Mouse (Mus musculus): Measurements from ENCODE around the gene Ophn1. TPM values are rescaled to one million over a fixed set of nuclear protein-coding genes. Genes with fewer than 3 reads are reported as not detected.
A peak's percentile ranks its signal among the peaks of the same experiment; 100 is the strongest.

Gene Ophn1
- polyA plus RNA-seq, 1 experiment = 36.8 TPM

DNA sequence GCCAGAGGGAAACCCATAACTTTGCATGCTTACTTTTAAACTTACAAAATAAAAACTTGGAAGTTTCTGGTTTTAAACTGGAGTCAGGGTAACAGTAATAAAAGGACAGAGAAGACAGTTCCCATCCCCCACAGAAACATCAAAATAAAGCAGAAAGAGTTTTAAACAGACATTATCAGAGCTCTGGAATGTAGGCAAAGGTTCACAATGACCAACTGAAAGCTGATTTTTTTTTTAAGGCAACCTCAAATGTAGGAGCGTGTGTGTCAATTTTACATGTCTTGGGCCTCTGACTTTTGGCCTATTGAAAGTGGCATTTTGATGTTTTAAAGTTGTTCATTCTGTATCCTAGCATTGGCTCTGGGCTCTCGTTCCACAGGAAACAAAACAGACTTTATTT is 49.2 kb downstream of the Ophn1 start:
- no peak for DNase-seq (ENCODE audit: extremely low spot score in 1 of 2, low spot score in 1 of 2)

DNA sequence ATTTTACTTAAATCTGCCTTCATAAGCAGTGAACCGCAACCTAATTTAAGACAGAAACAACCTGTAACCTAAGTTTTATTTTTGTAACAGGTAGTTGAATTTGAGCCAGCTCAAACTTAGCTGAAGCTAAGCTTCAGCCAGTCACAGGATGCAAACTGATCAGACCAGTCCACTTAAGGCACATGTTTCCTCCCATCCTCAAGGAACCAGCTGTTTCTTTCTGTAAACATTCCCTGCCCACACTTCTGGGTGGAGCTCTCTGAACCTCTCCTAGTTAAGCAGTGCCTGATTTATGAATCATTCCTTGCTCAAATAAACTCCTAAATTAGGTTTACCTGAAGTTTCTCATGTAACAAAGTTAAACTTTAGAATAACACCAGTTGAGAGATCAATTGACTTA is 54.8 kb downstream of the Ophn1 start:
- DNase-seq (ENCODE audit: extremely low spot score in 1 of 2, low spot score in 1 of 2) = no peak

- DNase-seq (ENCODE audit: extremely low spot score in 1 of 2, low spot score in 1 of 2) = no peak
Observed at GRCm38 (mm10) chrX:98803813-98804212, 87.0 kb downstream of the Ophn1 start.

GRCm38 (mm10) chrX:98774247-98774950 is 116.4 kb downstream of the Ophn1 start:
- no peak for DNase-seq (ENCODE audit: extremely low spot score in 1 of 2, low spot score in 1 of 2)

DNA sequence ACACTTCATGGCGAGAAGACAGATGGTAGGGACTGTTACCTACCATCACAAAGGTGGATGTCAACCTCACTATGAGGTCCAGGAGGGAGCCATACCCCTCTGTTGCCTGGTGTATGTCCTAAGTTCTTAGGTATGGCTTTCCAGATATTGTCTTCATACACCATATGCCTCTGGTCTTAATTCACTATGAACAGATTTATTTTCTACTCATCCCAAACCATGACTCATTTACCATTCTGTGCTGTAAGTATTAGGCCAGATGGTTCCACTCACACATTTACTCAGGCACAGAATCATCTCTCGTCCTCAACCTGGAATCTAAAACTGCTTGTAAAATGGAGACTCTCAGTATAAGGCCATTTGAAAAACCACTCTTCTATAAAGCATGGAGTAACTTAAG is 135.7 kb downstream of the Ophn1 start:
- DNase-seq (ENCODE audit: extremely low spot score in 1 of 2, low spot score in 1 of 2) = peak; percentile 2 to 47

DNA sequence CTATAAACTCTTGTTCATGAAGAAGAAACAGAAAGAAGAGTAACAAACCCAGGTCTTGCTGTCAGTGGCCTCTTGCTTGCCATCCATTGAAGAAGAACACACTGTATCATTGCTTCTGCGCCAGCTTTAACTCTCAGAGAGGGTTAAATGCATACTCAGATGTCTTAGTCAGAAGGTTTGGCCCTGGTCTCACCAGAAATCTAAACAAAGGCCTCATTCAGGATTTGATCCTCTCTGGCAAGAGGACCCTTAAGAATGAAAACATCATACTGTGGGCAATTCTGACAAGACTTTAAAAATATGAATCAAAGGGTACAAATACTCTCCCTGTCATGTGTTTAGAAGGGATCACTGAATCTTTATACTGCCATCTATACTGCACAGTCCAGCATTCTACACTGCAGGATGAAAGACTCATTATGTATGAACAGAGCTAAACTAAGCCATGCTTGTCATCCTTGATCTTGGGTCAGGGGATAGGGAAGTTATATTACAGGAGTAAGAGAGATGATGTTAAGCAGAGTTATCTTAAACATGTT is 139.5 kb downstream of the Ophn1 start:
- no peak for DNase-seq (ENCODE audit: extremely low spot score in 1 of 2, low spot score in 1 of 2)

GRCm38 (mm10) chrX:98736758-98737157 is 154.1 kb downstream of the Ophn1 start:
- no peak for DNase-seq (ENCODE audit: extremely low spot score in 1 of 2, low spot score in 1 of 2)

- DNase-seq (ENCODE audit: extremely low spot score in 1 of 2, low spot score in 1 of 2) = no peak
Observed at GRCm38 (mm10) chrX:98722991-98723390, 167.8 kb downstream of the Ophn1 start.

DNA sequence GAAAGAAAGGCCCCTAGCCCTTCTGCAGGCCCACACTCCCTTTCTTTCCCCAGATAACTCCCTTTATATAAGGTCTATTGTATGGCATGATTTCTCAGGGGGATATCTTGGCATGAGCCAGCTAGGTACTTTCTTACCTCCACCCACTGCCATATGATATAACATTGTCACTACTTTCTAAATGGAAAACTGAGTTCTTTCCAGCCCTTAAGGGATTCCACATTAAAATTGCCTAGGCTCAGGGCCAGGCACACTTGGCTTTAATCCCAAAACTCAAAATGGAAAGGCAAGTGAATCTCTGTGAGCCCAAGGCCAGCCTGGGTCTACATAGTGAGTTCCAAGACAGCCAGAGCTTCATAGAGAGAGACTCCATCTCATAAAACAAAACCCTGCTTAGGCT is 183.1 kb downstream of the Ophn1 start:
- DNase-seq (ENCODE audit: extremely low spot score in 1 of 2, low spot score in 1 of 2) = peak in 1 of 2 experiments; percentile 50

GRCm38 (mm10) chrX:98701635-98702034 is 189.2 kb downstream of the Ophn1 start:
- DNase-seq (ENCODE audit: extremely low spot score in 1 of 2, low spot score in 1 of 2) = peak; percentile 11 to 72

GRCm38 (mm10) chrX:98682603-98683002 is 208.2 kb downstream of the Ophn1 start:
- peak in 1 of 2 experiments; percentile 7 for DNase-seq (ENCODE audit: extremely low spot score in 1 of 2, low spot score in 1 of 2)

- no peak for DNase-seq (ENCODE audit: extremely low spot score in 1 of 2, low spot score in 1 of 2)
Observed at GRCm38 (mm10) chrX:98681281-98681680, 209.5 kb downstream of the Ophn1 start.

DNA sequence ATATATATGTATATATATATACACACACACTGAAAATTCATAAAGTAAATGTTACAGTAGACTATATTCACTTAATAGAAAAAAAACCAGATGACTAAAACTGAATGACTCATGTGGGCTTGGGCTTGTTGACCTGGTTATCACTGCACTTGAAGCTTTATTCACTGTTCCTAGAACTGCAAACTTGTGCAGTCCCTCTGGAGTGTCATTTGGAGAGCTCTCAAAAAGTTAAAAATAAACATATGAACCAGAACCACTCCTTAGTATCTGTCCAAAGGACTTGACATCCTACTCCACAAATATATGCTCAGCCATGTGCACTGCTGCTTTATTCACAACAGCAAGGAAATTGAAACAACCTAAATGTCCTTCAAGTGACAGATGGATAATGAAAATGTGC is 219.8 kb downstream of the Ophn1 start:
- no peak for DNase-seq (ENCODE audit: extremely low spot score in 1 of 2, low spot score in 1 of 2)

- DNase-seq (ENCODE audit: extremely low spot score in 1 of 2, low spot score in 1 of 2) = no peak
Observed at GRCm38 (mm10) chrX:98651431-98651830, 239.4 kb downstream of the Ophn1 start.

- peak in 1 of 2 experiments; percentile 11 for DNase-seq (ENCODE audit: extremely low spot score in 1 of 2, low spot score in 1 of 2)
Observed at GRCm38 (mm10) chrX:98628666-98629404, 262.0 kb downstream of the Ophn1 start.

- peak in 1 of 2 experiments; percentile 69 for DNase-seq (ENCODE audit: extremely low spot score in 1 of 2, low spot score in 1 of 2)
Observed at GRCm38 (mm10) chrX:98618865-98619264, 272.0 kb downstream of the Ophn1 start.

DNA sequence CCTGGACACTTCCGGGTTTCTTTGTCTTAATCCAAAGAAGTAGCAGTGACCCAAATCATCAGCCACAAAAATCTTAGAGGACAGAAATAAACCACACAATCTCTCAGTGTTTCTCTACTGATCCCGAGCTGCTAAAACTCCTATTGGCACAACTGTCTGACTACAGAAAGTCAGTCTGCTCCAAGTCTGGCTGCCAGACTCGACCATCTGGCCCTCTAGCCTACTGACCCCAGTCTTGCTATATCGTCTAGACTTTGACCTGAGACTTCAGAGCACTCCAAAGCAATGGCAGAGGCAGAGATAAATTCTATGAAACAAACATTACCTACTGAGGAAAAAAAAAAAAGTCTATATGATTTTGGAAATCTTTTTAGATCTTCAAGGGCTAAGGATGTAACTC is 273.4 kb downstream of the Ophn1 start:
- DNase-seq (ENCODE audit: extremely low spot score in 1 of 2, low spot score in 1 of 2) = no peak

DNA sequence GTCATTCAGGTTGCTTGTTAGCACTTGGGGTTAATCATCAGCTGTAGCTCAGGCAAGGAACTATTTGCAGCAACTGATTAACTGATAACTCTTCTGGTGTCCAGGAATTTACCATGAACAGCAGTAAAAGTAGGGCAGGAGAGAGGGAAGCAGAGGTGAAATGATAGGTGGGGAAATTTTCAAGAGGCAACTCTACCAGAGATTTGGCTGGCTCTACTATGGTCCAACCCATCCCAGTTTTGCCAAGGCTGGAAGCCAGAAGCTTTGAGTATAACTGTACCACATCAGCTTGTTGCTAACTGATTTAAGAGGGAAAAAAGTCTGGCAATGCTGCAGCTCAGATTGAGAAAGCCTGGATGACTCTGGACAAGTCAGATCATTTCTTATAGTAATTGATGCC is 316.6 kb downstream of the Ophn1 start:
- no peak for DNase-seq (ENCODE audit: extremely low spot score in 1 of 2, low spot score in 1 of 2)

DNA sequence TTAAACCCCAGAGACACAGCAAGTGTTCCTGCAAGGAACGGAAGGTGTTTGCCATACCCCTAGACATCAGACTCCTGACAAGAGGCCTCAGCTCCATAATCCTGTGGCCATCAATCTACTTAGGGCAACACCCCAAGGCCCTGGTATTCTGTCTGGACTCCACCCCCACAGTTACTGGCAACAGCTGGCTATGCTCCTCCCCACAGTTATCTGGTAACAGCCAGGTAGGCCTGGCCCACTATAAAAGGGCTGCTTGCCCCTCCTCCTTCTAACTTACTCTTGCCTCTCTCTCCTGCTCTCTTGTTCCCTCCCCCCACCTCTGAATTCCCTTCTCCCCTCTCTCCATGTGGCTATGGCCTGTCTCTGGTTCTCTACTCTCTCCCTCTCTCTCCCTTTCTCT is 344.4 kb downstream of the Ophn1 start:
- DNase-seq (ENCODE audit: extremely low spot score in 1 of 2, low spot score in 1 of 2) = no peak

DNA sequence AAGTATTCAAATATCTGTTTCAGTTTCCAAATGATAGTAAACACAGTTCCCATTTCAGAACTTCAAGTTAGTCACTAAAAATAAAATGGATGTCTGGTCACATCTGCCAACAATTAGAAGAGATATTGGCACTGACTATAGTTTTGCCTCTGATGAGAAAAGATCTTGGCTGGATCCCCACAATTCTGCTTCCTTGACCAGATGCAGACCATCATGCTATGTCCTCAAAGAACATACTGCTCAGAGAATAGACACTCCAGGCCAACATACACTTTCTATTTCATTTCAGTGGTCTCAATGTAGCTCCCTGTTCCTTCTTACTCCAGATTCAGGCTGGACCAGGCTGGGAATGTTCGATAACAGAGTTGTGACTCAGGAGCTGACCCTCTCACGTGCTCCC is 375.5 kb downstream of the Ophn1 start:
- no peak for DNase-seq (ENCODE audit: extremely low spot score in 1 of 2, low spot score in 1 of 2)

- DNase-seq (ENCODE audit: extremely low spot score in 1 of 2, low spot score in 1 of 2) = no peak
Observed at GRCm38 (mm10) chrX:98514359-98514904, 376.4 kb downstream of the Ophn1 start.

Data from frontal cortex, adult 2 months (tissue).